Mouse (Mus musculus) intestine, embryonic 16.5 days (tissue): ENCODE measurements around the gene Gm20547. TPM values are rescaled to one million over a fixed set of nuclear protein-coding genes. Genes with fewer than 3 reads are reported as not detected.

Experiments used
- microRNA-seq: library from miRNA; unstranded; fragments of <30 nt; microRNA quantifications from one replicate; pipeline ENCODE4, GENCODE M21; 2016
- polyA plus RNA-seq: library from polyadenylated mRNA; unstranded; fragments of >200 nt; fragmentation: Nextera tagmentation; extraction: Ambion mirVana; gene quantifications from 2 replicates; pipeline ENCODE4 v1.2.1, GENCODE M21; 2015

The Gm20547 gene
- polyA plus RNA-seq, 1 experiment from 2014 or later = not detected

Small RNAs within 50 kb of the gene (microRNA-seq; reads per million reads assigned to microRNA genes)
- gene Mir6970 (0.68 reads per million), gene Mir6971 (2.7 reads per million, percentile 6 among the genes with 10 or more reads in this experiment), gene Mir6972 (not detected)

Other genes with a start within 250 kb of the Gm20547 start
- gene Fkbpl, start 237.3 kb downstream of the Gm20547 start, polyA plus RNA-seq = 10.2 and 14.4 TPM in 2 replicates
- 66.3 and 69.1 TPM in 2 replicates for gene Atf6b, start 234.9 kb downstream of the Gm20547 start, polyA plus RNA-seq
- gene Tnxb, start 211.5 kb downstream of the Gm20547 start, polyA plus RNA-seq = 1.1 TPM in 2 replicates
- 0.83 and 0.92 TPM in 2 replicates for gene C4b, start 138.2 kb downstream of the Gm20547 start, polyA plus RNA-seq
- gene Cyp21a1, start 77.5 kb downstream of the Gm20547 start, polyA plus RNA-seq = 0.06 and 15.4 TPM in 2 replicates
- gene Stk19, start 45.1 kb downstream of the Gm20547 start, polyA plus RNA-seq = 24.0 and 26.5 TPM in 2 replicates
- 53.6 and 59.0 TPM in 2 replicates for gene Dxo, start 45.0 kb downstream of the Gm20547 start, polyA plus RNA-seq
- 39.2 and 44.9 TPM in 2 replicates for gene Skiv2l, start 31.8 kb downstream of the Gm20547 start, polyA plus RNA-seq
- 104 TPM in 2 replicates for gene Nelfe, start 31.7 kb downstream of the Gm20547 start, polyA plus RNA-seq
- gene Cfb, start 19.5 kb downstream of the Gm20547 start, polyA plus RNA-seq = 95.8 and 107 TPM in 2 replicates
- gene Zbtb12, start 2.6 kb downstream of the Gm20547 start, polyA plus RNA-seq = 1.5 and 1.7 TPM in 2 replicates
- 26.5 and 36.0 TPM in 2 replicates for gene C2, start 16.2 kb upstream of the Gm20547 start, polyA plus RNA-seq
- 59.8 and 61.9 TPM in 2 replicates for gene Ehmt2, start 16.4 kb upstream of the Gm20547 start, polyA plus RNA-seq
- gene Slc44a4, start 32.4 kb upstream of the Gm20547 start, polyA plus RNA-seq = 108 and 134 TPM in 2 replicates
- gene Neu1, start 49.2 kb upstream of the Gm20547 start, polyA plus RNA-seq = 226 and 301 TPM in 2 replicates
- 0.22 and 0.24 TPM in 2 replicates for gene Hspa1b, start 77.2 kb upstream of the Gm20547 start, polyA plus RNA-seq
- not detected in 2 replicates for gene Gm20481, start 87.9 kb upstream of the Gm20547 start, polyA plus RNA-seq
- gene Hspa1a, start 90.1 kb upstream of the Gm20547 start, polyA plus RNA-seq = 6.3 and 6.6 TPM in 2 replicates
- 0.38 and 0.57 TPM in 2 replicates for gene Hspa1l, start 90.7 kb upstream of the Gm20547 start, polyA plus RNA-seq
- 159 and 181 TPM in 2 replicates for gene Lsm2, start 99.8 kb upstream of the Gm20547 start, polyA plus RNA-seq
- gene Vars, start 118.9 kb upstream of the Gm20547 start, polyA plus RNA-seq = 112 and 119 TPM in 2 replicates
- 0.18 and 0.27 TPM in 2 replicates for gene Vwa7, start 134.5 kb upstream of the Gm20547 start, polyA plus RNA-seq
- 11.3 TPM in 2 replicates for gene Sapcd1, start 146.0 kb upstream of the Gm20547 start, polyA plus RNA-seq
- 3.6 and 4.4 TPM in 2 replicates for gene Msh5, start 164.7 kb upstream of the Gm20547 start, polyA plus RNA-seq
- gene Clic1, start 167.9 kb upstream of the Gm20547 start, polyA plus RNA-seq = 405 and 416 TPM in 2 replicates
- gene Ddah2, start 177.0 kb upstream of the Gm20547 start, polyA plus RNA-seq = 146 and 170 TPM in 2 replicates
- gene Ly6g6c, start 183.3 kb upstream of the Gm20547 start, polyA plus RNA-seq = 0.24 TPM in 1 of 2 replicates, not detected in the other
- 0.37 and 0.40 TPM in 2 replicates for gene Mpig6b, start 184.1 kb upstream of the Gm20547 start, polyA plus RNA-seq
- gene Ly6g6e, start 194.9 kb upstream of the Gm20547 start, polyA plus RNA-seq = 3.4 and 3.8 TPM in 2 replicates
- gene Ly6g6d, start 196.0 kb upstream of the Gm20547 start, polyA plus RNA-seq = 4.3 and 5.6 TPM in 2 replicates
- gene Ly6g6f, start 203.6 kb upstream of the Gm20547 start, polyA plus RNA-seq = 0.16 and 0.23 TPM in 2 replicates
- gene Abhd16a, start 207.2 kb upstream of the Gm20547 start, polyA plus RNA-seq = 107 and 108 TPM in 2 replicates
- not detected in 2 replicates for gene Ly6g5c, start 226.2 kb upstream of the Gm20547 start, polyA plus RNA-seq
- 0.56 and 0.66 TPM in 2 replicates for gene Ly6g5b, start 233.4 kb upstream of the Gm20547 start, polyA plus RNA-seq
- gene Gpank1, start 239.4 kb upstream of the Gm20547 start, polyA plus RNA-seq = 16.8 and 21.3 TPM in 2 replicates
- gene Csnk2b, start 240.0 kb upstream of the Gm20547 start, polyA plus RNA-seq = 246 and 254 TPM in 2 replicates
- 15.4 and 18.3 TPM in 2 replicates for gene D17H6S53E, start 244.3 kb upstream of the Gm20547 start, polyA plus RNA-seq